ENCODE assay signal across 7 mouse cellular contexts in the genomic region with DNA sequence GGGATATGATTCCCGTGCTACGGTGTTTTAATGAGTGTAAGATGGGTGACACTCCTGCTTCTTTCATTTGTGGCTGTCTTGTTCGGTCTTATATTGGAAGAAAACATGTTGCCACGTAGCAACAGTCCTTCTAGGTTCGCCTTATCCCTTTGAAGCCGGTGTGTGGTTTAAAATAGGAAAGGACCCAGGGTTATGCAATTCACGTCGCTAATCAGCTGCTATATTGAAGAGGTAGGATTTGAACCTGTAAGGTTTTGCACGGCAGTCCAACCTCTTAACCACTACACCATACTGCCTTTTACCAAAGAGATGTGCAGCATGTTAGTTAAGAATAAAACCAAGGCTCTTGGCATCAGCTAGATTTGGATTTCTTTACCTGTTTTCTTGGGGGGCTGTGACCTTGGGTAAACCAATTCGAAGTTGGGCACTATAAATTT. TPM values are rescaled to one million over a fixed set of nuclear protein-coding genes. Genes with fewer than 3 reads are reported as not detected.
DNase-seq lines count a peak whose midpoint lies in the region; ATAC-seq and TF ChIP-seq lines count a peak whose summit lies in the region.

No protein-coding gene starts in this region.

- TF ChIP-seq CTCF in brain, embryonic 14.5 days (IDR thresholded peaks at IDR 0.05; ENCODE audit: borderline replicate concordance, extremely low read depth, insufficient read depth, insufficient read length), result no peak
- TF ChIP-seq CTCF in layer of hippocampus, adult 2 months (conservative IDR thresholded peaks at IDR 0.05), result no peak

- TF ChIP-seq POLR2A in brain, embryonic 14.5 days (IDR thresholded peaks at IDR 0.05; ENCODE audit: borderline replicate concordance, extremely low read depth, insufficient read depth, insufficient read length, poor library complexity, severe bottlenecking), result no peak

- peak; percentile 95 for DNase-seq in MEL-GATA-1-ER (ENCODE audit: extremely low read depth, low read depth)
- DNase-seq in brain, embryonic 14.5 days (ENCODE audit: low read depth), result peak; percentile 92
- peak; percentile 62 for DNase-seq in heart, postnatal 4 days
- DNase-seq in layer of hippocampus, adult 2 months (ENCODE audit: low spot score in 2 of 2), result peak; percentile 73 to 76
- DNase-seq in lung, postnatal 10 days, result peak; percentile 63
- peak; percentile 79 for DNase-seq in retina, postnatal 1 day

- peak; percentile 74 for ATAC-seq in erythroblast, adult 5-6 weeks (replicated peaks; ENCODE audit: low FRiP score, poor library complexity, severe bottlenecking)

- peak overlapping the region; percentile 86 for H3K27ac ChIP-seq in layer of hippocampus, adult 2 months

- peak overlapping the region; percentile 95 for H3K4me3 ChIP-seq in layer of hippocampus, adult 2 months

RNA-seq across cellular contexts. Expression of a gene that starts 1.0 kb away (rescaled TPM):
- polyA plus RNA-seq in brain, embryonic 14.5 days (2012; rRNA removed), result 26.3 and 28.9 TPM in 2 replicates
- total RNA-seq in erythroblast, adult 5-6 weeks (2015; ENCODE audit: low replicate concordance), result 3.1 and 3.3 TPM in 2 replicates
- total RNA-seq in erythroblast, adult 5-6 weeks (2017; ENCODE audit: low replicate concordance), result 1.5 and 6.2 TPM in 2 replicates
- 10 to 100 TPM; 18.0 to 18.7 TPM for total RNA-seq in heart, postnatal 4 days (2021)
- total RNA-seq in layer of hippocampus, adult 2 months (2021), result 10 to 100 TPM; 26.3 to 27.0 TPM

Comparison
In these comparisons a context has a peak if more than half of its experiments do, and no peak if none do; other contexts are left out.
1. Peak in every context shown above with its lines: DNase-seq, ATAC-seq, H3K4me3 ChIP-seq and H3K27ac ChIP-seq.